Mouse (Mus musculus) lung, adult 2 months (tissue): Measurements from ENCODE around the gene Slc38a5. TPM values are rescaled to one million over a fixed set of nuclear protein-coding genes. Genes with fewer than 3 reads are reported as not detected.

Source experiments
- DNase-seq: peaks from one replicate; pipeline ENCODE4 v3.0.0; 2022
- H3K4me1 ChIP-seq: fragments of 200-500 bp; 2 replicates; pipeline ENCODE4 v1.6.1; 2011; ENCODE audit warnings: low read length; ENCODE audit not compliant: control insufficient read depth, insufficient read depth
- H3K4me3 ChIP-seq: fragments of 200-500 bp; replicated peaks from 2 replicates; pipeline ENCODE3; 2011; ENCODE audit warnings: low read depth, mild to moderate bottlenecking, control low read depth, low read length; ENCODE audit errors: extremely low read depth
- CTCF ChIP-seq: fragments of 200-500 bp; IDR thresholded peaks from 2 replicates; pipeline ENCODE4 v1.5.1; 2011; ENCODE audit warnings: mild to moderate bottlenecking, low read length, control low read depth; ENCODE audit not compliant: insufficient read depth
- POLR2A ChIP-seq: fragments of 200-500 bp; IDR thresholded peaks from 2 replicates; pipeline ENCODE4 v1.6.1; 2011; ENCODE audit warnings: low read depth, mild to moderate bottlenecking, control low read depth, low read length, borderline replicate concordance; ENCODE audit errors: extremely low read depth
- WGBS: fragments of 180-500 bp; shearing (Covaris S2); methylation state at CpG from one replicate; pipeline ENCODE4 v1.1.7; 2018; 5-methylcytosine and 5-hydroxymethylcytosine counted together
- polyA plus RNA-seq: library from polyadenylated mRNA; depleted of rRNA; stranded (reverse); fragments of >200 nt; gene quantifications from 2 replicates; pipeline ENCODE4 v1.2.3, GENCODE M21; 2012; rRNA removed

Slc38a5 gene
- polyA plus RNA-seq: 67.1 and 103 TPM in 2 replicates

GRCm38 (mm10) chrX:8271083-8271820 is at the start of gene Slc38a5:
Gene Slc38a5, plus strand, starts transcription at chrX:8271133.
- 27% methylated on average over 14 of the region's 15 CpGs for WGBS

GRCm38 (mm10) chrX:8222296-8222677 is 48.6 kb upstream of the Slc38a5 start:
- DNase-seq: no peak
- 64% methylated on average over 3 of the region's 3 CpGs for WGBS
- no peak overlapping the region for H3K4me3 ChIP-seq
- H3K4me1 ChIP-seq: no peaks in the 10 kb centered on the region; the same call in 1 of the 2 replicates
- TF ChIP-seq CTCF: no peak
- no peak for TF ChIP-seq POLR2A

More at GRCm38 (mm10) chrX:8271083-8271820, at the start of gene Slc38a5:
- DNase-seq: no peak
- TF ChIP-seq POLR2A (no peak), CTCF (no peak)
- peak within 1 kb of the TSS; percentile 30 for H3K4me3 ChIP-seq
- no peaks in the 10 kb centered on the region for H3K4me1 ChIP-seq

GRCm38 (mm10) chrX:8222678-8223421 is 48.1 kb upstream of the Slc38a5 start:
- DNase-seq: no peak
- H3K4me1 ChIP-seq: no peaks in the 10 kb centered on the region; the same call in 1 of the 2 replicates
- no peak for TF ChIP-seq POLR2A
- no peak for TF ChIP-seq CTCF
- H3K4me3 ChIP-seq: no peak overlapping the region
- 46% methylated on average over 7 of the region's 7 CpGs for WGBS

- no peak for DNase-seq
- TF ChIP-seq CTCF: no peak
- no peak for TF ChIP-seq POLR2A
- 79% methylated on average over 7 of the region's 7 CpGs for WGBS
- Histone ChIP-seq H3K4me1 (no peaks in the 10 kb centered on the region; the same call in 1 of the 2 replicates), H3K4me3 (no peak overlapping the region)
Measured at GRCm38 (mm10) chrX:8223473-8223872, 47.5 kb upstream of the Slc38a5 start.

GRCm38 (mm10) chrX:8230272-8230671 is 40.7 kb upstream of the Slc38a5 start:
- no peak overlapping the region for H3K4me3 ChIP-seq
- WGBS: 83% methylated on average over 4 of the region's 4 CpGs
- TF ChIP-seq CTCF (no peak), POLR2A (no peak)

GRCm38 (mm10) chrX:8233602-8234001 is 37.3 kb upstream of the Slc38a5 start:
- Histone ChIP-seq H3K4me3 (no peak overlapping the region), H3K4me1 (no peaks in the 10 kb centered on the region)
- no peak for TF ChIP-seq CTCF
- no peak for TF ChIP-seq POLR2A
- DNase-seq: no peak
- 75% methylated on average over 3 of the region's 3 CpGs for WGBS

More at GRCm38 (mm10) chrX:8230272-8230671, 40.7 kb upstream of the Slc38a5 start:
- no peak for DNase-seq
- H3K4me1 ChIP-seq: no peaks in the 10 kb centered on the region

- Histone ChIP-seq H3K4me1 (no peaks in the 10 kb centered on the region), H3K4me3 (no peak overlapping the region)
- no peak for TF ChIP-seq POLR2A
- TF ChIP-seq CTCF: no peak
- no peak for DNase-seq
- WGBS: 79% methylated on average over 2 of the region's 2 CpGs
Measured at GRCm38 (mm10) chrX:8236704-8237103, 34.2 kb upstream of the Slc38a5 start.

GRCm38 (mm10) chrX:8238804-8239395 is 32.0 kb upstream of the Slc38a5 start:
- 73% methylated on average over 13 of the region's 13 CpGs for WGBS
- Histone ChIP-seq H3K4me3 (no peak overlapping the region), H3K4me1 (no peaks in the 10 kb centered on the region)
- TF ChIP-seq CTCF (no peak), POLR2A (no peak)
- no peak for DNase-seq

GRCm38 (mm10) chrX:8247680-8248079 is 23.3 kb upstream of the Slc38a5 start:
- TF ChIP-seq POLR2A: no peak
- TF ChIP-seq CTCF: no peak
- Histone ChIP-seq H3K4me3 (no peak overlapping the region), H3K4me1 (no peaks in the 10 kb centered on the region)
- WGBS: 63% methylated on average over 2 of the region's 2 CpGs
- no peak for DNase-seq
